Mouse (Mus musculus) kidney, embryonic 16.5 days (tissue): Measurements from ENCODE around the gene Ftsj1. TPM values are rescaled to one million over a fixed set of nuclear protein-coding genes. Genes with fewer than 3 reads are reported as not detected.

ENCODE experiments used
- ATAC-seq: fragments of 200-750 bp; cut with Nextera tagmentation; 2 replicates; pipeline ENCODE4 v1.8.0; 2017; ENCODE audit warnings: moderate TSS enrichment; ENCODE audit not compliant: low FRiP score, low TSS enrichment
- H3K27ac ChIP-seq: fragments of 300-500 bp; sonication (generic); 2 replicates; pipeline ENCODE4 v1.5.1; 2014; ENCODE audit warnings: low read length
- H3K27me3 ChIP-seq: fragments of 300-500 bp; sonication (generic); 2 replicates; pipeline ENCODE4 v1.6.1; 2014; ENCODE audit warnings: low read length, control low read depth, mixed read lengths; ENCODE audit not compliant: insufficient read depth
- H3K36me3 ChIP-seq: fragments of 300-500 bp; sonication (generic); 2 replicates; pipeline ENCODE4 v1.6.1; 2014; ENCODE audit warnings: low read length, control low read depth, mixed read lengths; ENCODE audit not compliant: insufficient read depth
- H3K4me1 ChIP-seq: fragments of 300-500 bp; sonication (generic); 2 replicates; pipeline ENCODE4 v1.6.1; 2014; ENCODE audit warnings: low read length, control low read depth, mixed read lengths; ENCODE audit not compliant: insufficient read depth
- H3K4me2 ChIP-seq: fragments of 300-500 bp; sonication (generic); replicated peaks from 2 replicates; pipeline ENCODE4 v1.6.1; 2014; ENCODE audit warnings: low read depth, low read length
- H3K4me3 ChIP-seq: fragments of 300-500 bp; sonication (generic); 2 replicates; pipeline ENCODE4 v1.5.1; 2014; ENCODE audit warnings: mild to moderate bottlenecking, low read length
- H3K9ac ChIP-seq: fragments of 300-500 bp; sonication (generic); replicated peaks from 2 replicates; pipeline ENCODE4 v1.6.1; 2014; ENCODE audit warnings: low read length
- H3K9me3 ChIP-seq: fragments of 300-500 bp; sonication (generic); 2 replicates; pipeline ENCODE4 v1.6.1; 2016; ENCODE audit warnings: low read length, control low read depth
- WGBS: fragments of 180-500 bp; shearing (Covaris S2); extraction: QIAGEN DNeasy Blood & Tissue Kit; methylation state at CpG from one replicate; pipeline ENCODE4 v1.1.7; 2014; 5-methylcytosine and 5-hydroxymethylcytosine counted together
- polyA plus RNA-seq: library from polyadenylated mRNA; unstranded; fragments of >200 nt; fragmentation: Nextera tagmentation; extraction: Ambion mirVana; gene quantifications from 2 replicates; pipeline ENCODE4 v1.2.1, GENCODE M21; 2015

Ftsj1 gene
- polyA plus RNA-seq, 1 experiment from 2014 or later = 41.5 TPM

- Histone ChIP-seq H3K36me3 (no peaks in the 10 kb centered on the region), H3K9me3 (no peaks in the 10 kb centered on the region), H3K4me2 (no peak overlapping the region), H3K4me3 (no peak overlapping the region), H3K27me3 (no peaks in the 10 kb centered on the region), H3K9ac (no peak overlapping the region), H3K4me1 (no peaks in the 10 kb centered on the region), H3K27ac (no peak overlapping the region)
- 58% methylated on average over 7 of the region's 7 CpGs for WGBS
- no peak for ATAC-seq
Observed at GRCm38 (mm10) chrX:8222678-8223421, 29.4 kb downstream of the Ftsj1 start.

- H3K9ac ChIP-seq = no peak overlapping the region
- H3K9me3 ChIP-seq = no peaks in the 10 kb centered on the region
- no peak overlapping the region for H3K4me2 ChIP-seq
- ATAC-seq = no peak
- H3K27ac ChIP-seq = no peak overlapping the region
- WGBS = 80% methylated on average over 3 of the region's 3 CpGs
- H3K4me3 ChIP-seq = no peak overlapping the region
- no peaks in the 10 kb centered on the region for H3K36me3 ChIP-seq
- H3K4me1 ChIP-seq = no peaks in the 10 kb centered on the region
- no peaks in the 10 kb centered on the region for H3K27me3 ChIP-seq
Observed at GRCm38 (mm10) chrX:8222296-8222677, 29.9 kb downstream of the Ftsj1 start.

- no peaks in the 10 kb centered on the region for H3K36me3 ChIP-seq
- WGBS = 26% methylated on average over 8 of the region's 8 CpGs
- H3K27ac ChIP-seq = no peak overlapping the region
- H3K4me3 ChIP-seq = no peak overlapping the region
- no peak for ATAC-seq
- no peaks in the 10 kb centered on the region for H3K4me1 ChIP-seq
- H3K9me3 ChIP-seq = no peaks in the 10 kb centered on the region
- H3K9ac ChIP-seq = no peak overlapping the region
- H3K4me2 ChIP-seq = no peak overlapping the region
- H3K27me3 ChIP-seq = no peaks in the 10 kb centered on the region
Observed at GRCm38 (mm10) chrX:8219651-8220050, 32.6 kb downstream of the Ftsj1 start.

- Histone ChIP-seq H3K4me3 (no peak overlapping the region), H3K4me2 (no peak overlapping the region), H3K4me1 (no peaks in the 10 kb centered on the region), H3K27ac (no peak overlapping the region), H3K9me3 (no peaks in the 10 kb centered on the region), H3K27me3 (no peaks in the 10 kb centered on the region), H3K36me3 (no peaks in the 10 kb centered on the region), H3K9ac (no peak overlapping the region)
- no peak for ATAC-seq
- whole genome bisulfite sequencing = 65% methylated on average over 2 of the region's 2 CpGs
Observed at GRCm38 (mm10) chrX:8218114-8218513, 34.1 kb downstream of the Ftsj1 start.

- Histone ChIP-seq H3K9me3 (no peaks in the 10 kb centered on the region), H3K27me3 (no peaks in the 10 kb centered on the region)
- no peak for ATAC-seq
Observed at GRCm38 (mm10) chrX:8217383-8217782, 34.8 kb downstream of the Ftsj1 start.

GRCm38 (mm10) chrX:8211490-8212207, 40.6 kb downstream of the Ftsj1 start:
- ATAC-seq = no peak
- Histone ChIP-seq H3K27me3 (no peaks in the 10 kb centered on the region), H3K4me2 (no peak overlapping the region), H3K27ac (no peak overlapping the region), H3K9me3 (no peaks in the 10 kb centered on the region), H3K4me1 (no peaks in the 10 kb centered on the region), H3K36me3 (no peaks in the 10 kb centered on the region), H3K4me3 (no peak overlapping the region), H3K9ac (no peak overlapping the region)
- whole genome bisulfite sequencing = 77% methylated on average over 7 of the region's 7 CpGs

More at GRCm38 (mm10) chrX:8217383-8217782, 34.8 kb downstream of the Ftsj1 start:
- Histone ChIP-seq H3K36me3 (no peaks in the 10 kb centered on the region), H3K4me2 (no peak overlapping the region), H3K27ac (no peak overlapping the region), H3K9ac (no peak overlapping the region), H3K4me1 (no peaks in the 10 kb centered on the region), H3K4me3 (no peak overlapping the region)
- 46% methylated on average over 6 of the region's 6 CpGs for WGBS

GRCm38 (mm10) chrX:8209720-8210119, 42.5 kb downstream of the Ftsj1 start:
- Histone ChIP-seq H3K4me1 (no peaks in the 10 kb centered on the region), H3K36me3 (no peaks in the 10 kb centered on the region), H3K27me3 (no peaks in the 10 kb centered on the region), H3K4me2 (no peak overlapping the region), H3K27ac (no peak overlapping the region), H3K9ac (no peak overlapping the region), H3K9me3 (no peaks in the 10 kb centered on the region), H3K4me3 (no peak overlapping the region)
- ATAC-seq = no peak
- WGBS = 74% methylated on average over 2 of the region's 2 CpGs

GRCm38 (mm10) chrX:8207224-8207623, 45.0 kb downstream of the Ftsj1 start:
- Histone ChIP-seq H3K9ac (no peak overlapping the region), H3K4me2 (peak overlapping the region; percentile 57; the same call in 1 of the 2 replicates), H3K9me3 (no peaks in the 10 kb centered on the region), H3K4me1 (no peaks in the 10 kb centered on the region), H3K4me3 (no peak overlapping the region), H3K27ac (no peak overlapping the region), H3K36me3 (no peaks in the 10 kb centered on the region), H3K27me3 (no peaks in the 10 kb centered on the region)
- ATAC-seq = no peak
- WGBS = 45% methylated on average over 4 of the region's 4 CpGs

- H3K9ac ChIP-seq = no peak overlapping the region
Observed at GRCm38 (mm10) chrX:8206694-8207197, 45.5 kb downstream of the Ftsj1 start.

More at GRCm38 (mm10) chrX:8206694-8207197, 45.5 kb downstream of the Ftsj1 start:
- Histone ChIP-seq H3K4me2 (peak overlapping the region; percentile 57), H3K36me3 (no peaks in the 10 kb centered on the region), H3K4me1 (no peaks in the 10 kb centered on the region), H3K27ac (no peak overlapping the region), H3K27me3 (no peaks in the 10 kb centered on the region), H3K4me3 (peak overlapping the region; percentile 56), H3K9me3 (no peaks in the 10 kb centered on the region)
- WGBS = 24% methylated on average over 11 of the region's 11 CpGs
- ATAC-seq = peak; percentile 40; the same call in 1 of the 2 replicates
